Mouse (Mus musculus) liver, adult 2 months (tissue): ENCODE results near the gene Phldb3. TPM values are rescaled to one million over a fixed set of nuclear protein-coding genes. Genes with fewer than 3 reads are reported as not detected.

Source experiments
- DNase-seq: peaks from one replicate; pipeline ENCODE4 v3.0.0-alpha.2; 2011; ENCODE audit warnings: low read depth, low spot score; ENCODE audit errors: extremely low read depth
- H3K27ac ChIP-seq: fragments of 200-500 bp; replicated peaks from 2 replicates; pipeline ENCODE4 v1.5.1; 2012; ENCODE audit warnings: low read depth, mild to moderate bottlenecking, control low read depth, inconsistent platforms, low read length; ENCODE audit not compliant: insufficient read depth
- H3K27me3 ChIP-seq: fragments of 200-500 bp; 2 replicates; pipeline ENCODE4 v1.6.1; 2012; ENCODE audit warnings: mild to moderate bottlenecking, moderate library complexity, low read length, inconsistent platforms; ENCODE audit not compliant: control insufficient read depth, insufficient read depth
- H3K36me3 ChIP-seq: fragments of 200-500 bp; 2 replicates; pipeline ENCODE4 v1.6.1; 2012; ENCODE audit warnings: low read length, inconsistent platforms; ENCODE audit not compliant: control insufficient read depth, insufficient read depth
- H3K4me1 ChIP-seq: fragments of 200-500 bp; 2 replicates; pipeline ENCODE4 v1.6.1; 2011; ENCODE audit warnings: low read length; ENCODE audit not compliant: control insufficient read depth, insufficient read depth
- H3K4me3 ChIP-seq: fragments of 200-500 bp; 2 replicates; pipeline ENCODE4 v1.5.1; 2011; ENCODE audit warnings: low read depth, mild to moderate bottlenecking, control low read depth, low read length, moderate library complexity; ENCODE audit not compliant: insufficient read depth
- H3K79me2 ChIP-seq: fragments of 200-500 bp; 2 replicates; pipeline ENCODE4 v1.6.1; 2012; ENCODE audit warnings: inconsistent platforms, mild to moderate bottlenecking, low read length, moderate library complexity; ENCODE audit not compliant: control insufficient read depth, insufficient read depth
- H3K9ac ChIP-seq: fragments of 200-500 bp; 2 replicates; pipeline ENCODE4 v1.6.1; 2012; ENCODE audit warnings: low read depth, mild to moderate bottlenecking, control low read depth, inconsistent platforms, low read length
- CTCF ChIP-seq: fragments of 200-500 bp; IDR thresholded peaks from 2 replicates; pipeline ENCODE4 v1.5.1; 2011; ENCODE audit warnings: low read depth, low read length, control low read depth
- POLR2A ChIP-seq: fragments of 200-500 bp; IDR thresholded peaks from 2 replicates; pipeline ENCODE4 v1.6.1; 2011; ENCODE audit warnings: low read length, control low read depth; ENCODE audit not compliant: insufficient read depth; ENCODE audit errors: extremely low read depth
- WGBS: fragments of 180-500 bp; shearing (Covaris S2); methylation state at CpG from one replicate; pipeline ENCODE4 v1.1.7; 2018; 5-methylcytosine and 5-hydroxymethylcytosine counted together
- polyA plus RNA-seq: library from polyadenylated mRNA; depleted of rRNA; stranded (reverse); fragments of >200 nt; gene quantifications from 2 replicates; pipeline ENCODE4 v1.2.3, GENCODE M21; 2012
- total RNA-seq: library from RNA; depleted of rRNA; stranded (reverse); fragments of >200 nt; gene quantifications from 2 replicates; pipeline ENCODE4 v1.2.3, GENCODE M21; 2014

Phldb3 gene
- total and polyA plus RNA-seq, 2 experiments = 1.4 to 3.5 TPM

DNA sequence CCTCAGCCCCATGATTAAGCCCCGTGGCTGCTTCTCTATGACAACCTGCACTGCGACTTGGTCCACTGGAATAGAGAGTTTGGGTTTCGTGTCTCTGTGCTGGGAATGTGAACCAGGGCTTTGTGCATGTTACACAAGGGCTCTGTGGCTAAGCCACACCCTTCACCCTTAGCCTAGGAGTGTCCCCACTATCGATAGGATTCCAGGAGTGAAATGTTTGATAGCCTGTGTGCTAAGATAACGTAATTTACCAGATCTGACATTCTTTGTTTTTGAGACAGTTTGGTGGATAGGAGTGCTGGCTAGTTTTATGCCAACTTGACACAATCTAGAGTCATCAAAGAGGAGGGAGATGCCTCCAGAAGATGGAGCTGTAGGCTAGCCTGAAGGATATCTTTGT, 18.8 kb upstream of the Phldb3 start:
- WGBS = 60% methylated on average over 5 of the region's 5 CpGs
- no peaks in the 10 kb centered on the region for H3K27me3 ChIP-seq
- no peak overlapping the region for H3K4me3 ChIP-seq
- no peak overlapping the region for H3K27ac ChIP-seq
- H3K36me3 ChIP-seq = no peaks in the 10 kb centered on the region
- no peak for TF ChIP-seq CTCF
- TF ChIP-seq POLR2A = no peak
- DNase-seq = no peak
- H3K9ac ChIP-seq = no peak overlapping the region
- peaks cover 4% of the 10 kb centered on the region; the same call in 1 of the 2 replicates for H3K79me2 ChIP-seq
- peaks cover 8% of the 10 kb centered on the region for H3K4me1 ChIP-seq

DNA sequence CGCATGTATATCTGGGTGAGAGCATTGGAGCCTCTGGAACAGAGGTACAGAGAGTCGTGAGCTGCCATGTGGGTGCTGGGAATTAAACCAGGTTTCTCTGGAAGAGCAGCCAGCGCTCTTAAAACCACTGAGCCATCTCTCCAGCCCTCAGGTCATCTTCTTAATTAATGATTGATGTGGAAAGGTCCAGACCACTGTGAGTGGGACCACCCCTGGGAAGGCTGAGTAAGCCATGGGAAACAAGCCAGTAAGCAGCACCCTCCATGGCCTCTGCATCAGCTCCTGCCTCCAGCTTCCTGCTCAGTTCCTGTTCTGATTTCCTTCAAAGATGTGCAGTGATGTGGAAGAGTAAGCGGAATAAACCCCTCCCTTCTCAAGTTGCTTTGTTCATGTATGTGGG, 18.4 kb upstream of the Phldb3 start:
- no peak overlapping the region for H3K9ac ChIP-seq
- H3K27ac ChIP-seq = no peak overlapping the region
- H3K36me3 ChIP-seq = no peaks in the 10 kb centered on the region
- 60% methylated on average over 4 of the region's 4 CpGs for WGBS
- H3K4me1 ChIP-seq = peaks cover 8% of the 10 kb centered on the region
- H3K79me2 ChIP-seq = peaks cover 4% of the 10 kb centered on the region; the same call in 1 of the 2 replicates
- no peak for DNase-seq
- no peaks in the 10 kb centered on the region for H3K27me3 ChIP-seq
- no peak for TF ChIP-seq CTCF
- no peak for TF ChIP-seq POLR2A
- H3K4me3 ChIP-seq = no peak overlapping the region

DNA sequence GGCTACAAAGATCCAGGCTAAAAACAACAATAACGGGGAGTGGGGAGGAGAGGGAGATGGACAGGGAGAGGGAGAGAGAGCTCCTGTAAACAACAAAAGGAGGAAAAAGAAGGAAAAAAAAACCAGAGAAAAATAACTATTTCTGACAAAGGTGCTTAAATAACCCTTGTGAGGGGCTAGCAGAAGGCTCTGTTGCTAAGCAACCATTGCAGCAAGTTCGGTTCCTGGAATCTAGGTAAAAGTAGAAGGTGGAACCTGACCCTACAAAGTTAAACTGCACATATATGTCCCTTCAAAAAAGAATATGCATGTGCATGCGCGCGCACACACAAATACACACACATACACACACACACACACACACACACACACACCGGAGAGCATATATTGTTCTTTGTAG, 17.8 kb upstream of the Phldb3 start:
- Histone ChIP-seq H3K4me3 (no peak overlapping the region), H3K27me3 (no peaks in the 10 kb centered on the region), H3K79me2 (peaks cover 4% of the 10 kb centered on the region; the same call in 1 of the 2 replicates), H3K27ac (no peak overlapping the region), H3K4me1 (peaks cover 8% of the 10 kb centered on the region), H3K36me3 (no peaks in the 10 kb centered on the region), H3K9ac (no peak overlapping the region)
- 91% methylated on average over 6 of the region's 6 CpGs for WGBS
- TF ChIP-seq CTCF (no peak), POLR2A (no peak)
- no peak for DNase-seq

DNA sequence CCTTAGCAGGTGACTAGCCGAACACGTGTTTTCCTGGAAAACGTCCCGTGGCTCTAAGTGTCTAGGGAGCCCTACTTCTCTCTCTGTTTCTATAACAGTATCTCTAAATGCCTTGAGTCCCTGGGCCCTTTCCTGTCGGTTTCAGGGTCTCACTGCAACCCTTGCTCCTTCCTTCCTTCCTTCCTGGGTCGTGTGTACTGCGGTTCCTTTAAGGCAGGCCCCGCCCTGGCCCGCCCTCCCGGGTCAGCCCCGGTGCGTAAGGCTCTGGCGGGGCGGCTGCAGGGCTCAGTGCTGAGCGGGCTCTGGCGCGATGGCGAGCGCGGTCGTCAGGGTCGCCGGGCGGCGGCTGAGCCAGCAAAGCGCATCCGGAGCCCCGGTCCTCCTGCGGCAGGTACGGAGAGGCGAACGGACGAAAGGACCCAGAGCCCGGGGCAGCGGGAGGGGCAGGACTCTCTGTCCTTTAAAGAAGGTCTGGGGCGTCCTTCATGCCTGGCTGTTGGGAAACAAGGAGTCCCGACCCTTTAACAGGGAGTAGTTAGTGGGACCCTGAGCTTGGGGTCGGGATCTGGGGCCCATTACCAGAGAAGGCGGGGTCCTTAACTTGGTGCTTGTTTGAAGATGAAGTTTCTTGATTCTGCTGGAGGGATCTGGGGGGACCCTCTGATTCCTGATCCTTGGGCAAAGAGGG, 16.8 kb upstream of the Phldb3 start:
- WGBS = 2% methylated on average over 39 of the region's 39 CpGs

DNA sequence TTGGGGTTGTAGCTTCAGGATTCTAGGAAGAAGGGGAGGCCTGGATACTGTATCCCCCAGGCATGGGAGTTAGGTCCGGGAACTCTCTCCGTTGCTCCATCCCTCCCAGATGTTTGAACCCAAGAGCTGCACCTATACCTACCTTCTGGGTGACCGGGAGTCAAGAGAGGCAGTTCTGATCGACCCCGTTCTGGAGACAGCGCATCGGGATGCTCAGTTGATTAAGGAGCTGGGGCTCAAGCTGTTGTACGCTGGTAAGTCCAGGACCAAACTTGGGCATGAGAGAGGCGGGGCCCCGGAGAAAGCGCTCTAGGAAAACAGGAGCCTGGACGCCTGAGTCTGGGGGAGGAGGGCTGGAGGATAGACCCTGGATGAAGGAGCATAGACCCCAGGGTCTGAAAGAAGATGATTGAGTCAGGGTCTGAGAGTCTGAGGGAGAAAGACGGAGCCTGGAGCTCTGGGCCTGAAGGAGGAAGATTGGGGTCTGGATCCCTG, 16.2 kb upstream of the Phldb3 start:
- Histone ChIP-seq H3K4me1 (peaks cover 20% of the 10 kb centered on the region), H3K79me2 (peaks cover 4% of the 10 kb centered on the region; the same call in 1 of the 2 replicates), H3K27me3 (no peaks in the 10 kb centered on the region), H3K27ac (no peak overlapping the region), H3K9ac (peak overlapping the region; percentile 88), H3K4me3 (peak overlapping the region; percentile 91), H3K36me3 (no peaks in the 10 kb centered on the region)
- DNase-seq = no peak
- 16% methylated on average over 13 of the region's 13 CpGs for WGBS
- TF ChIP-seq POLR2A (no peak), CTCF (no peak)

More for the DNA sequence above, 16.8 kb upstream of the Phldb3 start:
- H3K27me3 ChIP-seq = no peaks in the 10 kb centered on the region
- H3K4me3 ChIP-seq = peak overlapping the region; percentile 91
- peaks cover 16% of the 10 kb centered on the region for H3K4me1 ChIP-seq
- peaks cover 4% of the 10 kb centered on the region; the same call in 1 of the 2 replicates for H3K79me2 ChIP-seq
- no peaks in the 10 kb centered on the region for H3K36me3 ChIP-seq
- H3K9ac ChIP-seq = peak overlapping the region; percentile 88
- peak overlapping the region; percentile 68 for H3K27ac ChIP-seq
- DNase-seq = peak; percentile 58
- TF ChIP-seq POLR2A (peak; percentile 81), CTCF (no peak)

DNA sequence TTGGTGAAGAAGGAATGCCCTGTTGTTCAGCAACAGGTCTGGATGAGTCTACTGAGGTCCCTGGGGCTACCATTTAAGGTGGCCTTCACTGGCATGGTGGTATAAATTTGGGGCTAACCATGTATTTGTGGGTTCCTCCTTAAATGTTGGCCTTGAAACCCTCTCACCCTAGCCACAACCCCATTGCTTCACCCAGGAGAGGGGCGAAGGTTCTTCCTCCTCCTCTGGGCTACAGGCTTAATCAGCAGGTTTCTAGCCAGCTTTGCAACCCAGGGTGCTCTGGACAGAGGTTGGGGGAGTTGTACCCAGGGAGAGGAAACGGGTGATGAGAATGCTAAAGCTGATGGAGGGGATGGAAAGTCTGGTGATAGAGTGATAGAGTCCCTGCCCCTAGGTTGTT, 15.1 kb upstream of the Phldb3 start:
- Histone ChIP-seq H3K27ac (no peak overlapping the region), H3K79me2 (peaks cover 4% of the 10 kb centered on the region; the same call in 1 of the 2 replicates), H3K4me3 (no peak overlapping the region), H3K9ac (no peak overlapping the region), H3K4me1 (peaks cover 22% of the 10 kb centered on the region), H3K36me3 (no peaks in the 10 kb centered on the region), H3K27me3 (no peaks in the 10 kb centered on the region)
- 22% methylated on average over 2 of the region's 2 CpGs for WGBS
- TF ChIP-seq POLR2A (no peak), CTCF (no peak)
- no peak for DNase-seq
